Mouse (Mus musculus) forebrain, embryonic 14.5 days (tissue): ENCODE measurements at regions not wholly inside any gene's neighbourhood (a gene's known extent, or its start where the extent isn't known, plus 50 kb on each side); places are given as distances from the start of the nearest gene placed in this dataset.
"Not testable (repeated sequence)": the region's sequence is repeated elsewhere in the genome, so short reads cannot be mapped to it uniquely, and the experiment has no call there.

Source experiments
- ATAC-seq: fragments of 200-750 bp; cut with Nextera tagmentation; 2 replicates; pipeline ENCODE4 v1.8.0; 2017; ENCODE audit warnings: mild to moderate bottlenecking, moderate library complexity
- DNase-seq: peaks from one replicate; pipeline ENCODE4 v3.0.0-alpha.2; 2015; ENCODE audit warnings: low spot score
- H3K27ac ChIP-seq: fragments of 300-500 bp; sonication (generic); 2 replicates; pipeline ENCODE4 v1.5.1; 2014; ENCODE audit warnings: low read depth, mild to moderate bottlenecking, control low read depth, low read length, moderate library complexity
- H3K27me3 ChIP-seq: fragments of 300-500 bp; sonication (generic); replicated peaks from 2 replicates; pipeline ENCODE4 v1.6.1; 2014; ENCODE audit warnings: low read length, control low read depth, mixed read lengths; ENCODE audit not compliant: control insufficient read depth, insufficient read depth
- H3K36me3 ChIP-seq: fragments of 300-500 bp; sonication (generic); 2 replicates; pipeline ENCODE4 v1.6.1; 2014; ENCODE audit warnings: low read length, control low read depth; ENCODE audit not compliant: control insufficient read depth, insufficient read depth
- H3K4me1 ChIP-seq: fragments of 300-500 bp; sonication (generic); 2 replicates; pipeline ENCODE4 v1.6.1; 2014; ENCODE audit warnings: antibody characterized with exemption, low read length, control low read depth; ENCODE audit not compliant: control insufficient read depth, insufficient read depth
- H3K4me2 ChIP-seq: fragments of 300-500 bp; sonication (generic); 2 replicates; pipeline ENCODE4 v1.6.1; 2014; ENCODE audit warnings: mild to moderate bottlenecking, control low read depth, low read length
- H3K4me3 ChIP-seq: fragments of 300-500 bp; sonication (generic); 2 replicates; pipeline ENCODE4 v1.5.1; 2014; ENCODE audit warnings: low read depth, low read length, control low read depth
- H3K9ac ChIP-seq: fragments of 300-500 bp; sonication (generic); 2 replicates; pipeline ENCODE4 v1.6.1; 2014; ENCODE audit warnings: mild to moderate bottlenecking, low read length, control low read depth, moderate library complexity
- H3K9me3 ChIP-seq: fragments of 300-500 bp; sonication (generic); replicated peaks from 2 replicates; pipeline ENCODE4 v1.6.1; 2016; ENCODE audit warnings: low read length, control low read depth, mixed read lengths; ENCODE audit not compliant: control insufficient read depth
- WGBS: fragments of 180-500 bp; shearing (Covaris S2); extraction: QIAGEN DNeasy Blood & Tissue Kit; methylation state at CpG from one replicate; pipeline ENCODE4 v1.1.7; 2014; 5-methylcytosine and 5-hydroxymethylcytosine counted together

- Histone ChIP-seq H3K9ac (no peak overlapping the region), H3K4me1 (no peaks in the 10 kb centered on the region), H3K4me3 (no peak overlapping the region), H3K27ac (no peak overlapping the region), H3K27me3 (no peaks in the 10 kb centered on the region), H3K9me3 (no peaks in the 10 kb centered on the region), H3K36me3 (no peaks in the 10 kb centered on the region), H3K4me2 (no peak overlapping the region)
- DNase-seq = no peak
- WGBS = 79% methylated on average over 4 of the region's 4 CpGs
- ATAC-seq = no peak
Measured at GRCm38 (mm10) chr14:120791828-120792554, 119.0 kb upstream of the Ipo5 start.

- no peaks in the 10 kb centered on the region for H3K9me3 ChIP-seq
- DNase-seq = no peak
- no peak overlapping the region for H3K4me2 ChIP-seq
- no peaks in the 10 kb centered on the region for H3K4me1 ChIP-seq
- H3K27me3 ChIP-seq = no peaks in the 10 kb centered on the region
- H3K27ac ChIP-seq = no peak overlapping the region
- H3K4me3 ChIP-seq = no peak overlapping the region
- no peak for ATAC-seq
- no peaks in the 10 kb centered on the region for H3K36me3 ChIP-seq
- H3K9ac ChIP-seq = no peak overlapping the region
- 70% methylated on average over 7 of the region's 7 CpGs for WGBS
Measured at GRCm38 (mm10) chr14:120797916-120798490, 113.0 kb upstream of the Ipo5 start.

DNA sequence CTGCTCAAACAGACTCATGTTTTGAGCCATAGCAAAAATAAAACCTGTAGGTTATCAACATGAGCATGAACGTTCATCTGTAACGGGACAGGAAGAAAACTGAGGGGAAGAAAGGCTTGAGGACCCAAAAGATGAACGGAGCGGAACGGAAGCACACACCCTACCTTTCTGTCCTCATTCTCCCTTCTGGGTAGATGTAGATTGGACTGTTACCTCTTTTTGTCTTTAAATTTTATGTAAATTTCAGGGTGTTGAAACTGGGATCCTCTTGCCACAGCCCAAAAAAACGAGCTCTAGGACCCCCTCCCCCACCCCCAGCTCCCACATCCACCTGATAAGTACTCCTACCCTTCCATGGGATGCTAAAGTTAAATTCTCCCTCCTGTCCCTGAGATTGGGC lies 107.8 kb upstream of the Ipo5 start:
- H3K4me3 ChIP-seq = no peak overlapping the region
- peaks cover 6% of the 10 kb centered on the region; the same call in 1 of the 2 replicates for H3K4me1 ChIP-seq
- H3K9ac ChIP-seq = no peak overlapping the region
- H3K36me3 ChIP-seq = no peaks in the 10 kb centered on the region
- no peaks in the 10 kb centered on the region for H3K9me3 ChIP-seq
- DNase-seq (no peak), ATAC-seq (peak; percentile 2; the same call in 1 of the 2 replicates)
- WGBS = 15% methylated on average over 6 of the region's 6 CpGs
- H3K27me3 ChIP-seq = no peaks in the 10 kb centered on the region
- no peak overlapping the region; the same call in 1 of the 2 replicates for H3K27ac ChIP-seq
- peak overlapping the region; percentile 43 for H3K4me2 ChIP-seq

DNA sequence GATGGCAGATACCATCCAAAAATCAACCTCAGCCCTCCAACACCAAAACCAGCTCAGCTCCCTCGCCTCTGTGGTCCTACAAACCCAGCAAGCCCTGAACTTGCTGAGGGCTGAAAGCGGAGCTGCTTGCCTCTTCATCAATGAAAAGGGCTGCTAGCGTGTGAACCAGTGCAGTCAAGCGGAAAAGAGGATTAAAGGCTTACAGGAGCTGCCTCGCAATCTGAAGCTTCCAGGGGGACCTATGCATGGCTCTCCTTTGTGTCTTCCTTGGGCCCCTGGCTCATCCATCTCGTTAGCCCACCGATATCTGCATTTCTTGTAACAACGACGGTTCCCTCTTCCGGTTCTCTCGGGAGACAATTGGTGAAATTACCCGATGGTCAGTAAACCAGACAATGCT lies 107.3 kb upstream of the Ipo5 start:
- H3K9ac ChIP-seq = peak overlapping the region; percentile 26; the same call in 1 of the 2 replicates
- H3K36me3 ChIP-seq = no peaks in the 10 kb centered on the region
- H3K9me3 ChIP-seq = no peaks in the 10 kb centered on the region
- peak overlapping the region; percentile 10; the same call in 1 of the 2 replicates for H3K27ac ChIP-seq
- peak; percentile 85 for ATAC-seq
- no peak overlapping the region; the same call in 1 of the 2 replicates for H3K4me3 ChIP-seq
- H3K4me1 ChIP-seq = peaks cover 6% of the 10 kb centered on the region; the same call in 1 of the 2 replicates
- H3K27me3 ChIP-seq = no peaks in the 10 kb centered on the region
- 2% methylated on average over 12 of the region's 12 CpGs for WGBS
- DNase-seq = peak; percentile 91
- H3K4me2 ChIP-seq = peak overlapping the region; percentile 43

- peak; percentile 8 for DNase-seq
- peak overlapping the region; percentile 10; the same call in 1 of the 2 replicates for H3K27ac ChIP-seq
Measured at GRCm38 (mm10) chr14:120804183-120804848, 106.7 kb upstream of the Ipo5 start.

GRCm38 (mm10) chr14:120805137-120805536 lies 105.9 kb upstream of the Ipo5 start:
- no peak overlapping the region for H3K4me3 ChIP-seq
- ATAC-seq = no peak
- H3K27me3 ChIP-seq = no peaks in the 10 kb centered on the region
- no peak for DNase-seq
- H3K36me3 ChIP-seq = no peaks in the 10 kb centered on the region
- no peaks in the 10 kb centered on the region for H3K9me3 ChIP-seq
- H3K9ac ChIP-seq = no peak overlapping the region
- peaks cover 6% of the 10 kb centered on the region; the same call in 1 of the 2 replicates for H3K4me1 ChIP-seq
- 42% methylated on average over 6 of the region's 6 CpGs for WGBS
- H3K4me2 ChIP-seq = no peak overlapping the region
- H3K27ac ChIP-seq = no peak overlapping the region

More at GRCm38 (mm10) chr14:120804183-120804848, 106.7 kb upstream of the Ipo5 start:
- Histone ChIP-seq H3K9me3 (no peaks in the 10 kb centered on the region), H3K9ac (0 out of 2 replicates have a peak overlapping the region, but pooled peaks have one; percentile 26), H3K36me3 (no peaks in the 10 kb centered on the region), H3K4me2 (peak overlapping the region; percentile 43), H3K27me3 (no peaks in the 10 kb centered on the region), H3K4me3 (no peak overlapping the region), H3K4me1 (peaks cover 6% of the 10 kb centered on the region; the same call in 1 of the 2 replicates)
- WGBS = 0% methylated on average over 7 of the region's 7 CpGs
- ATAC-seq = peak; percentile 38

GRCm38 (mm10) chr14:120805816-120806552 lies 105.0 kb upstream of the Ipo5 start:
- not testable (repeated sequence) for H3K9ac ChIP-seq, H3K27ac ChIP-seq, H3K36me3 ChIP-seq, H3K4me1 ChIP-seq, ATAC-seq, H3K4me2 ChIP-seq, H3K4me3 ChIP-seq, H3K9me3 ChIP-seq, H3K27me3 ChIP-seq, DNase-seq
- WGBS = 51% methylated on average over 12 of the region's 12 CpGs

GRCm38 (mm10) chr14:120806553-120806893 lies 104.5 kb upstream of the Ipo5 start:
- H3K27me3 ChIP-seq = no peaks in the 10 kb centered on the region
- H3K9ac ChIP-seq = no peak overlapping the region
- no peak overlapping the region for H3K4me3 ChIP-seq
- no peak overlapping the region for H3K27ac ChIP-seq
- ATAC-seq (no peak), DNase-seq (no peak)
- no peaks in the 10 kb centered on the region for H3K9me3 ChIP-seq
- H3K4me2 ChIP-seq = no peak overlapping the region
- H3K4me1 ChIP-seq = peaks cover 6% of the 10 kb centered on the region; the same call in 1 of the 2 replicates
- H3K36me3 ChIP-seq = no peaks in the 10 kb centered on the region
- 35% methylated on average over 3 of the region's 10 CpGs for WGBS
